Mouse (Mus musculus): ENCODE results near the gene S1pr4. TPM values are rescaled to one million over a fixed set of nuclear protein-coding genes. Genes with fewer than 3 reads are reported as not detected.

S1pr4 gene
- total and polyA plus RNA-seq, 3 experiments, result 0.98 to 3.6 (median 1.6) TPM

- peak; percentile 51 for DNase-seq
Measured at GRCm38 (mm10) chr10:81464405-81465264, 35.3 kb downstream of the S1pr4 start.

- no peak for DNase-seq
Measured at GRCm38 (mm10) chr10:81463531-81463930, 36.4 kb downstream of the S1pr4 start.

- DNase-seq, result no peak
Measured at GRCm38 (mm10) chr10:81462917-81463316, 37.0 kb downstream of the S1pr4 start.

- DNase-seq, result no peak
Measured at GRCm38 (mm10) chr10:81462415-81462804, 37.5 kb downstream of the S1pr4 start.

GRCm38 (mm10) chr10:81461673-81462414, 38.1 kb downstream of the S1pr4 start:
- no peak for DNase-seq

- no peak for DNase-seq
Measured at GRCm38 (mm10) chr10:81460951-81461350, 39.0 kb downstream of the S1pr4 start.

- no peak for DNase-seq
Measured at GRCm38 (mm10) chr10:81460471-81460870, 39.5 kb downstream of the S1pr4 start.

GRCm38 (mm10) chr10:81459399-81459798, 40.5 kb downstream of the S1pr4 start:
- DNase-seq, result no peak

- no peak for DNase-seq
Measured at GRCm38 (mm10) chr10:81458267-81458666, 41.7 kb downstream of the S1pr4 start.

- no peak for DNase-seq
Measured at GRCm38 (mm10) chr10:81457624-81458023, 42.3 kb downstream of the S1pr4 start.

GRCm38 (mm10) chr10:81456983-81457563, 42.9 kb downstream of the S1pr4 start:
- DNase-seq, result no peak

GRCm38 (mm10) chr10:81455181-81455895, 44.6 kb downstream of the S1pr4 start, which contains the start of gene Nfic:
Nfic (minus strand) TSS chr10:81455635.
- DNase-seq, result no peak

- DNase-seq, result no peak
Measured at GRCm38 (mm10) chr10:81454106-81454505, 45.8 kb downstream of the S1pr4 start.

GRCm38 (mm10) chr10:81452947-81453288, 47.0 kb downstream of the S1pr4 start:
- peak; percentile 44 for DNase-seq

- no peak for DNase-seq
Measured at GRCm38 (mm10) chr10:81452237-81452946, 47.5 kb downstream of the S1pr4 start.

- DNase-seq, result no peak
Measured at GRCm38 (mm10) chr10:81451365-81451745, 48.6 kb downstream of the S1pr4 start.

GRCm38 (mm10) chr10:81450641-81451364, 49.1 kb downstream of the S1pr4 start:
- DNase-seq, result no peak

- peak; percentile 80 for DNase-seq
Measured at GRCm38 (mm10) chr10:81450140-81450539, 49.8 kb downstream of the S1pr4 start.
